Mouse (Mus musculus): ENCODE measurements around the gene Lnx1.
A peak's percentile ranks its signal among the peaks of the same experiment; 100 is the strongest.

Lnx1 gene

GRCm38 (mm10) chr5:74702766-74703165 is at the start of gene Lnx1:
Gene Lnx1, minus strand, starts transcription at chr5:74702912.
- DNase-seq, result peak; percentile 78 to 88

- no peak for DNase-seq
These were observed 47.8 kb upstream of the Lnx1 start for GRCm38 (mm10) chr5:74750501-74750900.

DNA sequence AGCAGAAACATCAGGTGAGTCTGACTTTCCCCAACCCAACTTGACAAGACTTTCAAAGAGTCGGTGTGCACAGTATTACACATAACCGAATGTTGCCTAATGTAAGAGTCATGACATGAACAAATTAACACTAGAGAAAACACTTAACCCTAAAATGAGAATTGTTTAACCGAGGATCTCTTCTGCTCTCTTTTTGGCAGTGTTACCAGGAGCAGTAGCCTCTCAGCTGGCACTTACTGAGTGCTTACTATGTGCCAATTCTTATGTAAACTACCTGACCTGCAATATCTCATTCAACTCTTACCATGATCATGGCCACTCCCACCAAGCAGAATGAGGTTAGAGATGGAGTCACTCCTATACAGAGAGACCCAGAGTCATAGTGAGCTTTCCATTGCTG is 44.8 kb upstream of the Lnx1 start:
- DNase-seq, result no peak

DNA sequence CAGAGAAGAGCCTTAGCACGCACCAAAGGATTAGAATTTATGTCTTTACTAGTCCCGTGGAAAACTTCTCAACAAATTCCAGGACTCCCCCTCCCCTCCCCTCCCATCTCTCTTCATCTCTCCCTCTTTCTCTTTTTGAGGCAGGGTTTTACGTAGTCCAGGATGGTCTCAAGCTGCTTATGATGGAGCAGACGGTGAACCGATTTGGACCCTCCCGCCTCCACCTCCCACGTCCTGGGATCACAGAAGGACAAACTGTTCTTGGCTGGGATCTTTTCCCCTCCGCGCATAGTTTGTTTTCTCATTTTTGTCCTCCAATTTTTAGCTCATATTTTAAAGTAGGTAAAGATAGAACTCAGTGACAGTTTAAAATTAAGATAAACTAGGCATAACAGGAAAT is 38.2 kb upstream of the Lnx1 start:
- no peak for DNase-seq

- no peak for DNase-seq
These were observed 36.7 kb upstream of the Lnx1 start for GRCm38 (mm10) chr5:74739435-74739834.

- peak; percentile 74 to 87 for DNase-seq
These were observed 35.6 kb upstream of the Lnx1 start for GRCm38 (mm10) chr5:74738312-74738711.

GRCm38 (mm10) chr5:74733885-74734558 is 31.3 kb upstream of the Lnx1 start:
- DNase-seq, result no peak

DNA sequence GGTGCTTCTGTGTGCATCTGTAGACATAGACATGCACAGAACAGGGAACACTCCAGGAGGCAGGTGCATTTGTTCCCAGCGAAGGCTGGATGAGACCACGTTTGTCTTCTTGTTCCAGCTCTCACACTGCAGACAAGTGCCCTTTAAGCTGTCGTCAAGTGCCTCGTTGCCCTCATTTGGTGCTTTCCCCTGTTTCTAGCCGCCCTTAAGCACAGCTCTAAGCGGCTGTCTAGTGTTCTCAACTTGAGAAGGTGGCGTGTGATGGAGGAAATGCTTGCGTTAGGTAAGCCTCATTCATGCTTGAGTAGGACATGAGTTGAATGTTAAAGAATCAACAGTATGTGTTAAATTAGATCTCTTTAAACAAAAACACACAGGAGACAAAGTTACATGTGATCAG is 29.9 kb upstream of the Lnx1 start:
- DNase-seq, result no peak

GRCm38 (mm10) chr5:74730601-74731000 is 27.9 kb upstream of the Lnx1 start:
- DNase-seq, result no peak

GRCm38 (mm10) chr5:74729567-74729966 is 26.9 kb upstream of the Lnx1 start:
- no peak for DNase-seq

DNA sequence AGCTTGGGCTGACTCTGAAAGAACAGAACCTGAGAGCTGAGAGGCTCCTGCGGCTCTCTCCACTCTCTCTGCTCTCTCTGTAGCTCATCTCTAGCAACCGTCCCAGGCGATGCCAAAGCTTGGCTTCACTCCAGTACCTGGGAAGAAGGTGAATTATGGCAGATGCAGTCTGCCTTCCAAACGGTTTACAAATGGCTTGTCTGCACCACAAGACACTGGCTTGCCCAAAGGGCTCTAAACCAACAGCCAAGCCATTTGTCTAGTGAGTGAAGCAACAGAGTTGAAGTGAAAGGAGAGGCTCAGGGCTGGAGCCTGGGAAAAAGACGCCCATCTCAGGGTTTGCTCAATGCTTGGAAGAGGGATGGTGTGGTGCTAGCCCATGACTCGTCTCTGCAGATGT is 25.5 kb upstream of the Lnx1 start:
- DNase-seq, result no peak

GRCm38 (mm10) chr5:74727319-74727718 is 24.6 kb upstream of the Lnx1 start:
- no peak for DNase-seq

GRCm38 (mm10) chr5:74725541-74725940 is 22.8 kb upstream of the Lnx1 start:
- DNase-seq, result no peak

DNA sequence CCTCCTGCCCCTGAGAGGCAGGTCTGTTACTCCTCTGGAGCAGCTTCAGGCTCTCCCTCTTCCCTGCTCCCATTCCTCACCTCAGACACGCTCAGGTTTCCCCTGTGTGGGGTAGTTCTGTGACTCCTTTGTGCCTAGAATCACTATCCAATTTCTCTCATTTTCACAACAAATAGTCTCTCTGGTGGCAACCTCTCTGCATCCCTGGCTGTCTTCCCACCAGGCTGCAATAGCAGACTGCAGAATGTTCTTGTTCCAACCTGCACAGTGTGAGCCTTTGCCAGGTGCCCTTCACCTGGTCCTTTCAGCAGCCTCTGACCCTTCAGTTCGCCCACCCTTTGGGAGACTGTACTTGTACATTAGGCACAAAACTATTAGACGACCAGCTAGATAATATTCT is 19.1 kb upstream of the Lnx1 start:
- no peak for DNase-seq

- no peak for DNase-seq
These were observed 17.9 kb upstream of the Lnx1 start for GRCm38 (mm10) chr5:74720661-74721060.

GRCm38 (mm10) chr5:74716165-74716564 is 13.5 kb upstream of the Lnx1 start:
- DNase-seq, result no peak

DNA sequence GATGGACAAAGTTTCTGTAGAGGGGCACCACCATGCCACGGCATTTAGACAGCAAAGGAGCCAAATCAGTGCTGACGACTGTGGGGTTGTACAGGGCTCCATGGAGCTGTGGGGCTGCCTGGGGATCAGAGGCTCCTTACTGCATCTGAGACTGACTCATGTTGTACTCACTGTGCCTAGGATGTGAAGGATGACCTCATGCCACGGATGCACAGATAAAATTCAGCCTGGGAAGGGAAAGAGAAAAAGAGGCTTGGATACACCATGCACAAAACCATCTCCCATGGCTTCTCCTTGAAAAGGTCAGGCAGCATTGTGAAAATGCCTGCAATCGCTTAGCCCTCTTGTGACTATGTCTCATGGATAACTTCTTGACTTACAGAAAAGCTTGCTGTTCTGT is 10.1 kb upstream of the Lnx1 start:
- no peak for DNase-seq

DNA sequence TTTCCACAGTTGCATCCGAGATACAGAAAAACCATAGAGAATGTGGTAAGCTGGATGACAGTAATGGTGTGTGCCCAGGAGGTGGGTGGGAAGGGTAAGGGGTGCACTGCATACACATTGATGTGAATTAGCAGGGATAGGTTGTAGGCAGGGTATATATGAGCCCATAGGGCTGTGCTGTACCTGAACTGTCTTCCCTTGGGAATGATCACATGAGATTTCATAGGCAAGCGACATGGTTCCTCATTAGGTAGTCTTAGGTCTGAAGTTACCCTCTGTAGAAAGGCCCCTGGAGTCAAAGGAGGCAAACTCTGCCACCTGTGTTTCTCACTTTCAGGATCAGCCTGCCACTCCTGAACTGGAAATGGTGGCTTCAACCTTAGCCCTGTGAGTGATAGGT is 9.3 kb upstream of the Lnx1 start:
- no peak for DNase-seq

GRCm38 (mm10) chr5:74711056-74711455 is 8.3 kb upstream of the Lnx1 start:
- DNase-seq, result no peak

GRCm38 (mm10) chr5:74710181-74710580 is 7.5 kb upstream of the Lnx1 start:
- no peak for DNase-seq

- peak; percentile 91 to 94 for DNase-seq
These were observed 1.7 kb upstream of the Lnx1 start for GRCm38 (mm10) chr5:74704460-74704790.

GRCm38 (mm10) chr5:74703741-74704459 is 1.2 kb upstream of the Lnx1 start:
- peak in 1 of 2 experiments; percentile 25 for DNase-seq

DNA sequence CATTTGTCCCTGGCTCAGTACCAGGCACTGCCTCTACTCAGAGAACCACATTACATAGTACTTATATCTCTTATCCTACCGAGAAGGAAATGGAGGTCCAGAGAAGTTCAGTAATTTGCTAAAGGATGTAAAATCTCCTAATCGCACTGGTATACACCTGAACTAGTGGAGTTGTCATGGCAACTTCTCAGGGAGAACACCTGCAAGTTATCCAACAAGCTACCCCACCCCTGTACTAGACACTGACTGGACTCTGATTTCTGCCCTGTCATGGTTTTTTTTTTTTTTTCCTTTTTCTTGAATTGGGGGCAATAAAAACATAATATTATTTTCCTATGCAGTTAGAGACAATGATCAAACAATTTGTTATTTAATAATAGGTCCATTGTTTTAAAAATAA is 1.8 kb downstream of the Lnx1 start:
- DNase-seq, result no peak

DNA sequence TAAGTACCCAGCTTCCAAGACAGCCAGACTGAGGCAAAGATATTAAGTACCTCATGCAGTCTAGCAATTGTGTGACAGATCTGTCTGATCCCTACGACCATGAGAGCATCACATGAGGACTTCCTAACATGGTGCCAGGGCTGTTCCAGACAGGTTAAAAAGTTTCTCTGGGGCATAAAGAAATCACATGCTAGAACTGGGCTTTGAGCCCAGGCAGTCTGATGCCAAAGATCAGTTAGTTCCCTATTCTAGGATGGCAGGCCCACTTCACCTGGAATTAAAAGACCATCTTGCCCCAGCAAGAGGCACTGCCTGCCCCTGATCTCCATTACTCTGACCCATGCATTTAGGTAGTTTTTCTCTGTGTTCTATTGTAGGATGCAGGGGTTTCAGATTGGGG is 3.0 kb downstream of the Lnx1 start:
- peak; percentile 54 to 68 for DNase-seq

DNA sequence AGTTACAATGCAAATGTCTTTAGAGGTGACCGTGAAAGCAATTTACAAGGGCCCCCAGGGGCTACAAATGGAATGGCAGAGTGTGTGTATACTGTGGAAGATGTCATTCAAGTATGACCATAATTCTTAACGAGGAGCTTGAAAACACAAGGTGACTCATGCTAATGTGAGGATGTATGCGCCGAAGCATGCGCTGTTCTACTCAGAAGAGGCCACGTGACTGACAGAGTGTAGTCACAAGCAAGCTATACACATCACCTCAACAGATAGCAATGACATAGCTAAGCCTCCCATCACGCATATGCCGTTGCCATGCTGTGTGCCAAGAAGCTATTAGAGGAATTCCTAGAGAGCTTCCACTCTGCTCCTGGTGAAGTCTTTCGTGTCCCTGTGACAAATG is 5.2 kb downstream of the Lnx1 start:
- no peak for DNase-seq
